Mouse (Mus musculus) CH12.LX (cell line): ENCODE data around the gene Spdya.
A peak's percentile ranks its signal among the peaks of the same experiment; 100 is the strongest.

Experiments
- CTCF ChIP-seq, 2 experiments: IDR thresholded peaks in 1 of 2; conservative IDR thresholded peaks in 1 of 2; 2 replicates each; pipeline ENCODE4 v1.5.1; 2011 to 2012; ENCODE audit warnings: low read depth in 2 of 2, low read length in 2 of 2, improper control_type of control experiment in 1 of 2, inconsistent platforms in 1 of 2, mild to moderate bottlenecking in 1 of 2, moderate library complexity in 1 of 2
- POLR2A ChIP-seq: IDR thresholded peaks from 2 replicates; pipeline ENCODE4 v1.6.1; 2011; ENCODE audit warnings: low read depth, mild to moderate bottlenecking, improper control_type of control experiment, low read length
- ZNF384 ChIP-seq: IDR thresholded peaks from 2 replicates; pipeline ENCODE4 v1.6.1; 2012; ENCODE audit warnings: low read depth, low read length, improper control_type of control experiment, inconsistent platforms

- TF ChIP-seq CTCF (conservative IDR thresholded peaks at IDR 0.05 in 1 of 2, IDR thresholded peaks at IDR 0.05 in 1 of 2; ENCODE audit: low read depth in 2 of 2, low read length in 2 of 2) = peak in 1 of 2 experiments; percentile 6; a peak in 1 of 4 replicates
- TF ChIP-seq ZNF384 = no peak
- peak; percentile 87 for TF ChIP-seq POLR2A
These were observed 24.9 kb upstream of the Spdya start, which contains the start of gene Ndc80 for GRCm38 (mm10) chr17:71526711-71527564.
